Mouse (Mus musculus): ENCODE data around the gene Dennd2a. TPM values are rescaled to one million over a fixed set of nuclear protein-coding genes. Genes with fewer than 3 reads are reported as not detected.
"Not testable (repeated sequence)": the region's sequence is repeated elsewhere in the genome, so short reads cannot be mapped to it uniquely, and the experiment has no call there.

The Dennd2a gene
- total RNA-seq, 2 experiments from 2014 or later: 37.6 to 38.9 TPM

GRCm38 (mm10) chr6:39423130-39423551 is 134.5 kb downstream of the Dennd2a start:
- no peak for DNase-seq (ENCODE audit: low spot score in 2 of 2)

GRCm38 (mm10) chr6:39420867-39421266 is 136.8 kb downstream of the Dennd2a start:
- no peak for DNase-seq (ENCODE audit: low spot score in 2 of 2)

- DNase-seq (ENCODE audit: low spot score in 2 of 2): peak; percentile 78 to 82
Observed at GRCm38 (mm10) chr6:39419851-39420721, 137.6 kb downstream of the Dennd2a start, which contains the start of gene Mkrn1. Gene Mkrn1 (minus strand): TSS chr6:39420462.

- peak; percentile 8 to 46 for DNase-seq (ENCODE audit: low spot score in 2 of 2)
Observed at GRCm38 (mm10) chr6:39419386-39419850, 138.2 kb downstream of the Dennd2a start.

- DNase-seq (ENCODE audit: low spot score in 2 of 2): not testable (repeated sequence)
Observed at GRCm38 (mm10) chr6:39416654-39417053, 141.0 kb downstream of the Dennd2a start.

- DNase-seq (ENCODE audit: low spot score in 2 of 2): peak; percentile 38 to 76
Observed at GRCm38 (mm10) chr6:39415762-39416161, 141.9 kb downstream of the Dennd2a start.

- DNase-seq (ENCODE audit: low spot score in 2 of 2): peak in 1 of 2 experiments; percentile 57
Observed at GRCm38 (mm10) chr6:39414106-39414505, 143.6 kb downstream of the Dennd2a start.

Other genes starting within 250 kb of the Dennd2a start
- gene Slc37a3, start 180.2 kb downstream of the Dennd2a start, total RNA-seq (2021): 10 to 100 TPM; 66.2 to 75.6 TPM
- not detected for gene Rab19, start 176.7 kb downstream of the Dennd2a start, total RNA-seq (2021)
- gene Mkrn1, start 137.4 kb downstream of the Dennd2a start, total RNA-seq (2021): 100 to 1,000 TPM; 113 to 118 TPM
- 10 to 100 TPM; 21.6 to 27.3 TPM for gene Adck2, start 16.0 kb upstream of the Dennd2a start, total RNA-seq (2021)
- gene Gm42420, start 27.9 kb upstream of the Dennd2a start, total RNA-seq (2021): not detected
- gene Ndufb2, start 34.7 kb upstream of the Dennd2a start, total RNA-seq (2021): 100 to 1,000 TPM; 169 to 176 TPM
- gene Braf, start 167.6 kb upstream of the Dennd2a start, total RNA-seq (2021): 100 to 1,000 TPM; 116 to 130 TPM